Mouse (Mus musculus): ENCODE measurements at regions not wholly inside any gene's neighbourhood (a gene's known extent, or its start where the extent isn't known, plus 50 kb on each side); places are given as distances from the start of the nearest gene placed in this dataset.

GRCm38 (mm10) chr10:27838666-27839065 is 219.1 kb upstream of the Lama2 start:
- TF ChIP-seq CTCF (IDR thresholded peaks at IDR 0.05; ENCODE audit: low read depth) = no peak
- no peak for TF ChIP-seq EP300 (IDR thresholded peaks at IDR 0.05; ENCODE audit: low read depth)
